Mouse (Mus musculus) MEL (cell line): ENCODE results near the gene Anxa4. TPM values are rescaled to one million over a fixed set of nuclear protein-coding genes. Genes with fewer than 3 reads are reported as not detected.
A peak's percentile ranks its signal among the peaks of the same experiment; 100 is the strongest.

Experiments
- DNase-seq: peaks from one replicate; pipeline ENCODE4 v3.0.0; 2011; ENCODE audit warnings: low read depth, low spot score
- H3K27ac ChIP-seq: 2 replicates; pipeline ENCODE4 v1.5.1; 2012; ENCODE audit warnings: low read depth, mild to moderate bottlenecking, control low read depth, low read length, moderate library complexity; ENCODE audit not compliant: control insufficient read depth
- H3K27me3 ChIP-seq, 2 experiments: fragments of 150-350 bp in 1 of 2; sonication (generic) in 1 of 2; 2 replicates each; pipeline ENCODE4 v1.6.1; 2012; ENCODE audit warnings: low read length in 2 of 2, mild to moderate bottlenecking in 2 of 2, improper control_type of control experiment in 1 of 2, moderate library complexity in 1 of 2; ENCODE audit not compliant: insufficient read depth in 2 of 2, control insufficient read depth in 1 of 2
- H3K36me3 ChIP-seq, 2 experiments: 2 replicates each; pipeline ENCODE4 v1.6.1; 2012 to 2014; ENCODE audit warnings: low read length in 2 of 2, improper control_type of control experiment in 1 of 2, inconsistent platforms in 1 of 2, mild to moderate bottlenecking in 1 of 2; ENCODE audit not compliant: insufficient read depth in 2 of 2, control insufficient read depth in 1 of 2
- H3K4me1 ChIP-seq, 2 experiments: fragments of 150-350 bp in 1 of 2; sonication (generic) in 1 of 2; 2 replicates each; pipeline ENCODE4 v1.6.1; 2012; ENCODE audit warnings: low read length in 2 of 2, improper control_type of control experiment in 1 of 2, mild to moderate bottlenecking in 1 of 2; ENCODE audit not compliant: insufficient read depth in 2 of 2, control insufficient read depth in 1 of 2
- H3K4me3 ChIP-seq, 2 experiments: fragments of 150-350 bp in 1 of 2; sonication (generic) in 1 of 2; 2 replicates each; pipeline ENCODE4 v1.5.1; 2012; ENCODE audit warnings: low read depth in 2 of 2, low read length in 2 of 2, mild to moderate bottlenecking in 2 of 2, moderate library complexity in 2 of 2, control low read depth in 1 of 2, improper control_type of control experiment in 1 of 2; ENCODE audit not compliant: control insufficient read depth in 1 of 2, insufficient read depth in 1 of 2
- H3K79me2 ChIP-seq: 2 replicates; pipeline ENCODE4 v1.6.1; 2012; ENCODE audit warnings: mild to moderate bottlenecking, low read length, moderate library complexity; ENCODE audit not compliant: control insufficient read depth, poor library complexity, insufficient read depth
- H3K9ac ChIP-seq: 2 replicates; pipeline ENCODE4 v1.6.1; 2012; ENCODE audit warnings: low read depth, mild to moderate bottlenecking, control low read depth, low read length, moderate library complexity; ENCODE audit not compliant: control insufficient read depth, poor library complexity, severe bottlenecking
- H3K9me3 ChIP-seq: fragments of 150-350 bp; sonication (generic); replicated peaks from 2 replicates; pipeline ENCODE4 v1.6.1; 2012; ENCODE audit warnings: mild to moderate bottlenecking, low read length, improper control_type of control experiment, moderate library complexity; ENCODE audit not compliant: insufficient read depth
- BHLHE40 ChIP-seq: IDR thresholded peaks from 2 replicates; pipeline ENCODE4 v1.6.1; 2012; ENCODE audit warnings: low read depth, mild to moderate bottlenecking, inconsistent platforms, low read length, improper control_type of control experiment, borderline replicate concordance
- CHD2 ChIP-seq: IDR thresholded peaks from 2 replicates; pipeline ENCODE4 v1.6.1; 2011; ENCODE audit warnings: low read length, improper control_type of control experiment
- CTCF ChIP-seq, 3 experiments: IDR thresholded peaks in 2 of 3; conservative IDR thresholded peaks in 1 of 3; 2 replicates each; pipeline ENCODE4 v1.5.1; 2011 to 2012; ENCODE audit warnings: low read length in 3 of 3, low read depth in 2 of 3, mild to moderate bottlenecking in 2 of 3, improper control_type of control experiment in 1 of 3, inconsistent platforms in 1 of 3, mixed read lengths in 1 of 3, moderate library complexity in 1 of 3; ENCODE audit not compliant: control insufficient read depth in 1 of 3, insufficient read depth in 1 of 3, poor library complexity in 1 of 3, severe bottlenecking in 1 of 3
- E2F4 ChIP-seq: IDR thresholded peaks from 2 replicates; pipeline ENCODE4 v1.6.1; 2011; ENCODE audit warnings: low read depth, low read length, improper control_type of control experiment, borderline replicate concordance
- ELF1 ChIP-seq: IDR thresholded peaks from 2 replicates; pipeline ENCODE4 v1.6.1; 2014; ENCODE audit warnings: low read depth, mild to moderate bottlenecking, inconsistent platforms, low read length, improper control_type of control experiment, moderate library complexity
- EP300 ChIP-seq, 2 experiments: IDR thresholded peaks; 2 replicates each; pipeline ENCODE4 v1.6.1; 2011; ENCODE audit warnings: improper control_type of control experiment in 2 of 2, low read length in 2 of 2, low read depth in 1 of 2, mild to moderate bottlenecking in 1 of 2
- ETS1 ChIP-seq: IDR thresholded peaks from 2 replicates; pipeline ENCODE4 v1.6.1; 2012; ENCODE audit warnings: low read depth, mild to moderate bottlenecking, inconsistent platforms, low read length, improper control_type of control experiment, moderate library complexity
- GABPA ChIP-seq: IDR thresholded peaks from 2 replicates; pipeline ENCODE4 v1.6.1; 2012; ENCODE audit warnings: low read depth, mild to moderate bottlenecking, inconsistent platforms, low read length, improper control_type of control experiment, moderate library complexity
- GATA1 ChIP-seq: IDR thresholded peaks from 2 replicates; pipeline ENCODE4 v1.6.1; 2011; ENCODE audit warnings: low read depth, low read length, improper control_type of control experiment
- HCFC1 ChIP-seq: IDR thresholded peaks from 2 replicates; pipeline ENCODE4 v1.6.1; 2012; ENCODE audit warnings: low read depth, mild to moderate bottlenecking, inconsistent platforms, low read length, improper control_type of control experiment, moderate library complexity
- JUND ChIP-seq: IDR thresholded peaks from 2 replicates; pipeline ENCODE4 v1.6.1; 2011; ENCODE audit warnings: low read depth, mild to moderate bottlenecking, improper control_type of control experiment, low read length
- KAT2A ChIP-seq: conservative IDR thresholded peaks from 2 replicates; pipeline ENCODE4 v1.6.1; 2012; ENCODE audit warnings: low read depth, low read length, improper control_type of control experiment, inconsistent platforms
- MAFK ChIP-seq: IDR thresholded peaks from 2 replicates; pipeline ENCODE4 v1.6.1; 2011; ENCODE audit warnings: low read depth, mild to moderate bottlenecking, low read length, improper control_type of control experiment, borderline replicate concordance
- MAX ChIP-seq: IDR thresholded peaks from 2 replicates; pipeline ENCODE4 v1.6.1; 2011; ENCODE audit warnings: low read length, improper control_type of control experiment
- MAZ ChIP-seq: IDR thresholded peaks from 2 replicates; pipeline ENCODE4 v1.6.1; 2012; ENCODE audit warnings: low read depth, mild to moderate bottlenecking, inconsistent platforms, low read length, improper control_type of control experiment
- MYB ChIP-seq: IDR thresholded peaks from 2 replicates; pipeline ENCODE4 v1.6.1; 2011; ENCODE audit warnings: mild to moderate bottlenecking, low read depth, low read length, improper control_type of control experiment
- MYC ChIP-seq: IDR thresholded peaks from 2 replicates; pipeline ENCODE4 v1.6.1; 2011; ENCODE audit warnings: low read depth, mild to moderate bottlenecking, low read length, improper control_type of control experiment, moderate library complexity
- NELFE ChIP-seq: IDR thresholded peaks from 2 replicates; pipeline ENCODE4 v1.6.1; 2011; ENCODE audit warnings: low read depth, low read length, improper control_type of control experiment
- NRF1 ChIP-seq: IDR thresholded peaks from 2 replicates; pipeline ENCODE4 v1.6.1; 2014; ENCODE audit warnings: low read depth, mild to moderate bottlenecking, inconsistent platforms, low read length, improper control_type of control experiment, moderate library complexity; ENCODE audit not compliant: poor library complexity, insufficient read depth, severe bottlenecking
- POLR2A ChIP-seq, 2 experiments: IDR thresholded peaks; 2 replicates each; pipeline ENCODE4 v1.6.1; 2011 to 2012; ENCODE audit warnings: low read length in 2 of 2, mild to moderate bottlenecking in 2 of 2, control low read depth in 1 of 2, improper control_type of control experiment in 1 of 2, low read depth in 1 of 2, moderate library complexity in 1 of 2; ENCODE audit not compliant: control insufficient read depth in 1 of 2, insufficient read depth in 1 of 2, poor library complexity in 1 of 2
- POLR2AphosphoS2 ChIP-seq: IDR thresholded peaks from 2 replicates; pipeline ENCODE4 v1.6.1; 2011; ENCODE audit warnings: low read length, improper control_type of control experiment
- RAD21 ChIP-seq: IDR thresholded peaks from 2 replicates; pipeline ENCODE4 v1.6.1; 2011; ENCODE audit warnings: mild to moderate bottlenecking, low read depth, low read length, improper control_type of control experiment
- RCOR1 ChIP-seq: IDR thresholded peaks from 2 replicates; pipeline ENCODE4 v1.6.1; 2012; ENCODE audit warnings: low read depth, mild to moderate bottlenecking, inconsistent platforms, low read length, improper control_type of control experiment
- SIN3A ChIP-seq: IDR thresholded peaks from 2 replicates; pipeline ENCODE4 v1.6.1; 2012; ENCODE audit warnings: low read length, improper control_type of control experiment, inconsistent platforms
- SMC3 ChIP-seq: IDR thresholded peaks from 2 replicates; pipeline ENCODE4 v1.6.1; 2011; ENCODE audit warnings: low read depth, low read length, improper control_type of control experiment
- TAL1 ChIP-seq: IDR thresholded peaks from 2 replicates; pipeline ENCODE4 v1.6.1; 2012; ENCODE audit warnings: mild to moderate bottlenecking, inconsistent platforms, low read length, moderate library complexity, mixed read lengths
- TBP ChIP-seq: IDR thresholded peaks from 2 replicates; pipeline ENCODE4 v1.8.0; 2011; ENCODE audit warnings: low read depth, low read length, improper control_type of control experiment
- USF1 ChIP-seq: IDR thresholded peaks from 2 replicates; pipeline ENCODE4 v1.6.1; 2014; ENCODE audit warnings: low read depth, mild to moderate bottlenecking, inconsistent platforms, low read length, improper control_type of control experiment, moderate library complexity
- USF2 ChIP-seq, 2 experiments: IDR thresholded peaks; 2 replicates each; pipeline ENCODE4 v1.6.1; 2011 to 2012; ENCODE audit warnings: improper control_type of control experiment in 2 of 2, low read length in 2 of 2, borderline replicate concordance in 1 of 2, inconsistent platforms in 1 of 2, low read depth in 1 of 2, mild to moderate bottlenecking in 1 of 2; ENCODE audit not compliant: insufficient read depth in 1 of 2
- ZC3H11A ChIP-seq: IDR thresholded peaks from 2 replicates; pipeline ENCODE4 v1.6.1; 2012; ENCODE audit warnings: low read depth, mild to moderate bottlenecking, inconsistent platforms, low read length, improper control_type of control experiment
- ZKSCAN1 ChIP-seq: IDR thresholded peaks from 2 replicates; pipeline ENCODE4 v1.6.1; 2012; ENCODE audit warnings: low read depth, mild to moderate bottlenecking, inconsistent platforms, low read length, improper control_type of control experiment, moderate library complexity
- ZMIZ1 ChIP-seq: IDR thresholded peaks from 2 replicates; pipeline ENCODE4 v1.6.1; 2012; ENCODE audit warnings: low read depth, mild to moderate bottlenecking, inconsistent platforms, low read length, improper control_type of control experiment, moderate library complexity
- ZNF384 ChIP-seq: IDR thresholded peaks from 2 replicates; pipeline ENCODE4 v1.6.1; 2012; ENCODE audit warnings: low read depth, mild to moderate bottlenecking, inconsistent platforms, low read length, improper control_type of control experiment
- polyA plus RNA-seq, 2 experiments: library from polyadenylated mRNA; stranded (reverse) in 1 of 2; unstranded in 1 of 2; fragments of >175 nt in 1 of 2; fragments of >200 nt in 1 of 2; gene quantifications; 2 replicates each; pipeline versions ENCODE4 v1.2.1 to v1.2.4; 2012; ENCODE audit warnings: low replicate concordance in 2 of 2, low read depth in 1 of 2; ENCODE audit not compliant: insufficient read length in 2 of 2, insufficient read depth in 1 of 2, missing spikeins in 1 of 2
- total RNA-seq: library from RNA; depleted of rRNA; stranded (reverse); fragments of 300-350 nt; gene quantifications from 2 replicates; pipeline ENCODE4 v1.2.3, GENCODE M21; 2012

Gene Anxa4
- total and polyA plus RNA-seq, 3 experiments = 31.1 to 176 (median 53.6) TPM

GRCm38 (mm10) chr6:86694465-86694864 is 98.9 kb downstream of the Anxa4 start:
- no peak for TF ChIP-seq TBP
- no peak for TF ChIP-seq ETS1
- TF ChIP-seq HCFC1 = no peak
- TF ChIP-seq ZKSCAN1 = no peak
- no peak for TF ChIP-seq KAT2A
- no peak for TF ChIP-seq NELFE
- TF ChIP-seq ZNF384 = no peak
- no peak for TF ChIP-seq MAZ
- no peak for TF ChIP-seq JUND
- no peak for TF ChIP-seq SIN3A
- no peak for TF ChIP-seq USF2 (IDR thresholded peaks at IDR 0.05; ENCODE audit: borderline replicate concordance in 1 of 2, insufficient read depth in 1 of 2, low read depth in 1 of 2, low read length in 2 of 2)
- TF ChIP-seq MAX = no peak
- peak; percentile 83 for TF ChIP-seq SMC3
- TF ChIP-seq POLR2A (IDR thresholded peaks at IDR 0.05; ENCODE audit: control insufficient read depth in 1 of 2, insufficient read depth in 1 of 2, low read depth in 1 of 2, low read length in 2 of 2, poor library complexity in 1 of 2) = no peak
- no peak for TF ChIP-seq MYB
- no peak for TF ChIP-seq MAFK
- TF ChIP-seq GATA1 = no peak
- TF ChIP-seq EP300 (IDR thresholded peaks at IDR 0.05; ENCODE audit: low read depth in 1 of 2, low read length in 2 of 2) = no peak
- 0 out of 2 replicates have a peak, but pooled peaks have one; percentile 50 for TF ChIP-seq MYC
- no peak for TF ChIP-seq TAL1
- no peak for TF ChIP-seq ELF1
- no peak for TF ChIP-seq CHD2
- TF ChIP-seq POLR2AphosphoS2 = no peak
- peak; percentile 59 for TF ChIP-seq RAD21
- no peak for TF ChIP-seq BHLHE40
- TF ChIP-seq ZC3H11A = peak; percentile 59
- TF ChIP-seq NRF1 = no peak
- TF ChIP-seq RCOR1 = no peak
- peak; percentile 77 to 93 (median 86) for TF ChIP-seq CTCF (IDR thresholded peaks at IDR 0.05 in 2 of 3, conservative IDR thresholded peaks at IDR 0.05 in 1 of 3; ENCODE audit: control insufficient read depth in 1 of 3, insufficient read depth in 1 of 3, low read depth in 2 of 3, low read length in 3 of 3, poor library complexity in 1 of 3, severe bottlenecking in 1 of 3)
- TF ChIP-seq E2F4 = no peak
- no peak for TF ChIP-seq GABPA
- TF ChIP-seq USF1 = no peak
- no peak for TF ChIP-seq ZMIZ1
- Histone ChIP-seq H3K27ac (no peak overlapping the region), H3K9ac (no peak overlapping the region), H3K27me3 (no peaks in the 10 kb centered on the region), H3K4me3 (no peak overlapping the region), H3K4me1 (peaks cover 0 to 4% of the 10 kb centered on the region in 2 experiments; a peak in 3 of 4 replicates), H3K9me3 (no peaks in the 10 kb centered on the region), H3K36me3 (peaks cover 4% of the 10 kb centered on the region in 2 experiments), H3K79me2 (no peaks in the 10 kb centered on the region)
- peak; percentile 81 for DNase-seq
